Mouse (Mus musculus) liver, adult 2 months (tissue): ENCODE data around the gene Dnajc30.

ENCODE experiments used
- CTCF ChIP-seq: fragments of 200-500 bp; IDR thresholded peaks from 2 replicates; pipeline ENCODE4 v1.5.1; 2011; ENCODE audit warnings: low read depth, low read length, control low read depth
- POLR2A ChIP-seq: fragments of 200-500 bp; IDR thresholded peaks from 2 replicates; pipeline ENCODE4 v1.6.1; 2011; ENCODE audit warnings: low read length, control low read depth; ENCODE audit not compliant: insufficient read depth; ENCODE audit errors: extremely low read depth

- TF ChIP-seq CTCF = no peak
- TF ChIP-seq POLR2A = no peak
Measured at GRCm38 (mm10) chr5:135037946-135038345, 26.1 kb upstream of the Dnajc30 start.
